Mouse (Mus musculus) kidney, adult 9 months (tissue): ENCODE data around the gene Fkbpl.

Experiments
- DNase-seq: peaks from one replicate; pipeline ENCODE4 v3.0.0; 2022

The Fkbpl gene

GRCm38 (mm10) chr17:34627093-34627942 is 17.2 kb upstream of the Fkbpl start:
- peak; percentile 95 for DNase-seq

GRCm38 (mm10) chr17:34627943-34628643 is 16.5 kb upstream of the Fkbpl start, which contains the start of gene Ppt2:
Gene Ppt2, minus strand, starts transcription at chr17:34628510.
- DNase-seq, result peak; percentile 89

- no peak for DNase-seq
These were observed 16.0 kb upstream of the Fkbpl start for GRCm38 (mm10) chr17:34628644-34628967.

- no peak for DNase-seq
These were observed 15.3 kb upstream of the Fkbpl start, which contains the start of gene Prrt1 for GRCm38 (mm10) chr17:34629221-34629751. Gene Prrt1, plus strand, starts transcription at chr17:34629533.

- no peak for DNase-seq
These were observed 14.6 kb upstream of the Fkbpl start for GRCm38 (mm10) chr17:34629796-34630603.

GRCm38 (mm10) chr17:34630761-34631301 is 13.7 kb upstream of the Fkbpl start:
- no peak for DNase-seq

- no peak for DNase-seq
These were observed 12.9 kb upstream of the Fkbpl start for GRCm38 (mm10) chr17:34631647-34632046.

GRCm38 (mm10) chr17:34632261-34632691 is 12.3 kb upstream of the Fkbpl start:
- DNase-seq, result peak; percentile 89

- no peak for DNase-seq
These were observed 8.9 kb upstream of the Fkbpl start for GRCm38 (mm10) chr17:34635671-34636070.

GRCm38 (mm10) chr17:34637459-34637858 is 7.1 kb upstream of the Fkbpl start:
- no peak for DNase-seq

- no peak for DNase-seq
These were observed 4.9 kb upstream of the Fkbpl start for GRCm38 (mm10) chr17:34639461-34640255.

GRCm38 (mm10) chr17:34640778-34641601 is 3.6 kb upstream of the Fkbpl start:
- no peak for DNase-seq

- no peak for DNase-seq
These were observed 2.6 kb upstream of the Fkbpl start for GRCm38 (mm10) chr17:34641945-34642344.

- peak; percentile 59 for DNase-seq
These were observed 1.2 kb upstream of the Fkbpl start for GRCm38 (mm10) chr17:34643379-34643778.

- peak; percentile 34 for DNase-seq
These were observed 620 bp upstream of the Fkbpl start for GRCm38 (mm10) chr17:34643944-34644343.

GRCm38 (mm10) chr17:34645256-34645829 is 779 bp downstream of the Fkbpl start:
- peak; percentile 58 for DNase-seq

- peak; percentile 35 for DNase-seq
These were observed 1.4 kb downstream of the Fkbpl start for GRCm38 (mm10) chr17:34645831-34646511.

- DNase-seq, result peak; percentile 99
These were observed 2.6 kb downstream of the Fkbpl start, which contains the start of gene Atf6b for GRCm38 (mm10) chr17:34646906-34647787. Gene Atf6b, plus strand, starts transcription at chr17:34647146.
